Mouse (Mus musculus) brain, adult 2 months (tissue): ENCODE results near the gene Ccl9.

ENCODE experiments used
- DNase-seq: peaks from one replicate; pipeline ENCODE4 v3.0.0; 2011; ENCODE audit warnings: low read depth, low spot score

Ccl9 gene

GRCm38 (mm10) chr11:83578186-83578760 lies at the start of gene Ccl9:
Gene Ccl9, minus strand, starts transcription at chr11:83578636.
- DNase-seq: no peak

GRCm38 (mm10) chr11:83623586-83623985 lies 45.1 kb upstream of the Ccl9 start:
- no peak for DNase-seq

- no peak for DNase-seq
These were observed 40.6 kb upstream of the Ccl9 start for GRCm38 (mm10) chr11:83619037-83619436.

- DNase-seq: no peak
These were observed 39.8 kb upstream of the Ccl9 start for GRCm38 (mm10) chr11:83618238-83618637.

- DNase-seq: no peak
These were observed 38.1 kb upstream of the Ccl9 start for GRCm38 (mm10) chr11:83616586-83616985.

GRCm38 (mm10) chr11:83610900-83611299 lies 32.5 kb upstream of the Ccl9 start:
- DNase-seq: no peak

GRCm38 (mm10) chr11:83606396-83606795 lies 28.0 kb upstream of the Ccl9 start:
- DNase-seq: no peak

GRCm38 (mm10) chr11:83605535-83605934 lies 27.1 kb upstream of the Ccl9 start:
- no peak for DNase-seq

- DNase-seq: no peak
These were observed 26.3 kb upstream of the Ccl9 start for GRCm38 (mm10) chr11:83604698-83605097.

- DNase-seq: no peak
These were observed 25.0 kb upstream of the Ccl9 start for GRCm38 (mm10) chr11:83603399-83603798.

- DNase-seq: no peak
These were observed 22.1 kb upstream of the Ccl9 start for GRCm38 (mm10) chr11:83600576-83600975.

GRCm38 (mm10) chr11:83598991-83599390 lies 20.6 kb upstream of the Ccl9 start:
- no peak for DNase-seq

- DNase-seq: no peak
These were observed 19.9 kb upstream of the Ccl9 start for GRCm38 (mm10) chr11:83598207-83598837.

- no peak for DNase-seq
These were observed 19.4 kb upstream of the Ccl9 start for GRCm38 (mm10) chr11:83597796-83598195.

GRCm38 (mm10) chr11:83595669-83596455 lies 17.4 kb upstream of the Ccl9 start:
- DNase-seq: peak; percentile 11

- DNase-seq: no peak
These were observed 15.0 kb upstream of the Ccl9 start for GRCm38 (mm10) chr11:83593453-83593852.

- DNase-seq: no peak
These were observed 14.4 kb upstream of the Ccl9 start, which contains the start of gene Ccl6 for GRCm38 (mm10) chr11:83592853-83593252. Gene Ccl6, minus strand, starts transcription at chr11:83593087.

GRCm38 (mm10) chr11:83584232-83584631 lies 5.8 kb upstream of the Ccl9 start:
- no peak for DNase-seq

- DNase-seq: no peak
These were observed 5.0 kb upstream of the Ccl9 start for GRCm38 (mm10) chr11:83583450-83583754.

GRCm38 (mm10) chr11:83582626-83583449 lies 4.4 kb upstream of the Ccl9 start:
- DNase-seq: no peak

GRCm38 (mm10) chr11:83581626-83582610 lies 3.5 kb upstream of the Ccl9 start:
- DNase-seq: no peak
